Comparison of ENCODE assay signal across 24 mouse cellular contexts in the genomic region with DNA sequence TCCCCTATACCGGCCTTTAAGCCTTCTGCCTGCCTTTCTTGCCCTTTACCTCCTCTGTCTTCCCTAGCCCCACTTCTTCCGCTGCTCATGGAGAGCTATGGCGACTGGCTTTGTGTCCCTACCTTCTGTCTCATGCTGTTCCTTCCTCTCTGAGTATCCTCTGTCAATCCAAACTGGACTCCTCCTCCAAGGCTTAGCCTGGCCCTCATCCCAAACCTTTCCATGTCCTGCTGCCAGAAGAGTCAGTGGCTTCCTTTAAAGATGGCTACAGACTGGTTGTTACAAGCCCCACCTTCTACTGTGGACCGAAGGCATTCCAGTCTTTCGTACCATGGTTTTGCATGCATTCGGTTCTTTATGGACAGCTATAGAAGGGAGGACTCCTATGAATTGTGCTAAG. TPM values are rescaled to one million over a fixed set of nuclear protein-coding genes. Genes with fewer than 3 reads are reported as not detected.
DNase-seq lines count a peak whose midpoint lies in the region; ATAC-seq and TF ChIP-seq lines count a peak whose summit lies in the region.
"Had no signal": no experiment of that assay in that cellular context is flagged by ENCODE, and none has a peak within 500 bp of the region (broad histone marks: within the 10 kb centered on the region; RNA-seq: fewer than 3 reads in every experiment).

No protein-coding gene starts in this region.

- 90% methylated on average over 6 of the region's 6 CpGs for WGBS in lung, embryonic 14.5 days
- WGBS in lung, embryonic 16.5 days: 86% methylated on average over 6 of the region's 6 CpGs

- peak overlapping the region; percentile 64; the same call in 1 of the 2 replicates for H3K27ac ChIP-seq in lung, embryonic 14.5 days (ENCODE audit: low read depth)
- H3K27ac ChIP-seq in lung, embryonic 16.5 days (ENCODE audit: low read length): peak overlapping the region; percentile 37
- H3K27ac ChIP-seq: embryonic facial prominence, embryonic 13.5 days; embryonic facial prominence, embryonic 15.5 days; forebrain, embryonic 10.5 days; forebrain, embryonic 12.5 days had no signal

- H3K36me3 ChIP-seq in lung, embryonic 14.5 days (ENCODE audit: insufficient read depth): peaks cover 67% of the 10 kb centered on the region
- peaks cover 10% of the 10 kb centered on the region for H3K36me3 ChIP-seq in lung, embryonic 16.5 days (ENCODE audit: control insufficient read depth, insufficient read depth, low read length)

- ATAC-seq in lung, embryonic 14.5 days (ENCODE audit: insufficient read depth): no peak; the same call in 1 of the 2 replicates
- peak; percentile 17; the same call in 1 of the 2 replicates for ATAC-seq in lung, embryonic 16.5 days (ENCODE audit: low read depth)
- ATAC-seq: forebrain, embryonic 14.5 days; forebrain, embryonic 16.5 days had no signal

- H3K4me1 ChIP-seq in lung, embryonic 14.5 days (ENCODE audit: insufficient read depth): no peaks in the 10 kb centered on the region
- peaks cover 6% of the 10 kb centered on the region; the same call in 1 of the 2 replicates for H3K4me1 ChIP-seq in lung, embryonic 16.5 days (replicated peaks; ENCODE audit: control insufficient read depth, insufficient read depth, low read length)
- H3K4me1 ChIP-seq: forebrain, embryonic 10.5 days; forebrain, embryonic 12.5 days had no signal

- H3K27me3 ChIP-seq in lung, embryonic 14.5 days (ENCODE audit: insufficient read depth, low read length): no peaks in the 10 kb centered on the region
- no peaks in the 10 kb centered on the region for H3K27me3 ChIP-seq in lung, embryonic 16.5 days (ENCODE audit: control insufficient read depth, insufficient read depth, low read depth, low read length)
- H3K27me3 ChIP-seq: embryonic facial prominence, embryonic 13.5 days; embryonic facial prominence, embryonic 15.5 days had no signal

- H3K9ac ChIP-seq in lung, embryonic 14.5 days: no peak overlapping the region
- no peak overlapping the region for H3K9ac ChIP-seq in lung, embryonic 16.5 days (ENCODE audit: low read length)
- H3K9ac ChIP-seq: embryonic facial prominence, embryonic 13.5 days; embryonic facial prominence, embryonic 15.5 days; forebrain, embryonic 12.5 days had no signal

- no peak overlapping the region for H3K4me3 ChIP-seq in lung, embryonic 14.5 days (ENCODE audit: low read depth, low read length)
- H3K4me3 ChIP-seq in lung, embryonic 16.5 days (ENCODE audit: low read length): no peak overlapping the region
- H3K4me3 ChIP-seq: embryonic facial prominence, embryonic 13.5 days; embryonic facial prominence, embryonic 15.5 days; erythroblast, embryonic 14.5 days; forebrain, embryonic 10.5 days; forebrain, embryonic 12.5 days had no signal

- no peak for TF ChIP-seq CTCF in lung, embryonic 14.5 days (IDR thresholded peaks at IDR 0.05; ENCODE audit: low read depth)

- no peak overlapping the region for H3K4me2 ChIP-seq in lung, embryonic 14.5 days
- H3K4me2 ChIP-seq in lung, embryonic 16.5 days (ENCODE audit: low read depth, low read length): no peak overlapping the region
- H3K4me2 ChIP-seq: embryonic facial prominence, embryonic 13.5 days; embryonic facial prominence, embryonic 15.5 days; forebrain, embryonic 12.5 days had no signal

- no peaks in the 10 kb centered on the region for H3K9me3 ChIP-seq in lung, embryonic 14.5 days (ENCODE audit: low read depth, low read length)
- H3K9me3 ChIP-seq in lung, embryonic 16.5 days (ENCODE audit: control insufficient read depth, low read length): no peaks in the 10 kb centered on the region
- H3K9me3 ChIP-seq: embryonic facial prominence, embryonic 13.5 days; embryonic facial prominence, embryonic 15.5 days; forebrain, embryonic 10.5 days; forebrain, embryonic 12.5 days had no signal

- DNase-seq in cerebellum, postnatal 10 days: peak; percentile 61 to 67
- no peak for DNase-seq in cerebellum, adult 9-11 months
- DNase-seq in lung, embryonic 14.5 days: peak; percentile 30
- no peak for DNase-seq in lung, postnatal 36 days
- DNase-seq in lung, adult 18-20 months: no peak
- peak; percentile 46 for DNase-seq in lung, postnatal 10 days
- DNase-seq in lung, postnatal 25 days (ENCODE audit: low spot score): no peak
- DNase-seq: adrenal gland, adult 2 months; adrenal gland, postnatal 10 days; adrenal gland, postnatal 25 days; cerebellum, adult 18-20 months; cerebellum, adult 9-10 months; cerebellum, postnatal 36 days; embryo, embryonic 11 days had no signal

RNA-seq across cellular contexts. Expression of gene Dbx1, which starts 53.5 kb away (rescaled TPM):
- not detected in 2 replicates for polyA plus RNA-seq in lung, embryonic 14.5 days (2014; fragmentation: Nextera tagmentation; extraction: Ambion mirVana)
- not detected in 2 replicates for polyA plus RNA-seq in lung, embryonic 16.5 days (2015; fragmentation: Nextera tagmentation; extraction: Ambion mirVana)
- polyA plus RNA-seq: adrenal gland, adult 2 months; C2C12; erythroblast, embryonic 14.5 days; frontal cortex, adult 2 months had no signal

Comparison
In these comparisons a context has a peak if more than half of its experiments do, and no peak if none do; other contexts are left out.
1. DNase-seq: peak in cerebellum, postnatal 10 days (2 of 2), lung, embryonic 14.5 days (single experiment) and lung, postnatal 10 days (single experiment); none in cerebellum, adult 9-11 months (single experiment), lung, postnatal 36 days (single experiment), lung, adult 18-20 months (0 of 2) and lung, postnatal 25 days (single experiment).